Mouse (Mus musculus): ENCODE data around the gene Pmpca.

DNA sequence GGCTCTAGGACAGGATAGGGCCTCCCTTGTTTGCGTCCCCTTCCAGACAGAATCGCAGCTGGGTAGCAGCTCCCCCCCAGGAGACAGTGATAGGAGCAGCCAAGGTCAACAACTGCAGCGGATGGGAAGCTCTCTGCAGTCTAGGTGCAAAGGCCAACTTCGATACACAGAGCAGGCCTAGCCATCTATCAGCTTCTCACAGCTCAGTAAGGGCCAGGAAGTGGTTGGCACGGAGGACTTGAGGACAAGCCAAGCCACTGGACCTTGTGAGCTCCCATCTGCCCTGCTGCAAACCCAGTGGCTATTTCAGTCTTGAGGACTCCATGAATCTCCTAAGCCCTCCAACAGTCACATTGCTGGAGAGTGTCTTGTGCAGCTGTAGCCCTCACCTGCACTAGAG, 10.5 kb downstream of the Pmpca start:
- TF ChIP-seq CTCF (IDR thresholded peaks at IDR 0.05; ENCODE audit: low read depth) (no peak), EP300 (optimal IDR thresholded peaks at IDR 0.05) (no peak)

Data from stomach, postnatal 0 days (tissue).